Mouse (Mus musculus): ENCODE measurements at regions not wholly inside any gene's neighbourhood (a gene's known extent, or its start where the extent isn't known, plus 50 kb on each side); places are given as distances from the start of the nearest gene placed in this dataset.

DNA sequence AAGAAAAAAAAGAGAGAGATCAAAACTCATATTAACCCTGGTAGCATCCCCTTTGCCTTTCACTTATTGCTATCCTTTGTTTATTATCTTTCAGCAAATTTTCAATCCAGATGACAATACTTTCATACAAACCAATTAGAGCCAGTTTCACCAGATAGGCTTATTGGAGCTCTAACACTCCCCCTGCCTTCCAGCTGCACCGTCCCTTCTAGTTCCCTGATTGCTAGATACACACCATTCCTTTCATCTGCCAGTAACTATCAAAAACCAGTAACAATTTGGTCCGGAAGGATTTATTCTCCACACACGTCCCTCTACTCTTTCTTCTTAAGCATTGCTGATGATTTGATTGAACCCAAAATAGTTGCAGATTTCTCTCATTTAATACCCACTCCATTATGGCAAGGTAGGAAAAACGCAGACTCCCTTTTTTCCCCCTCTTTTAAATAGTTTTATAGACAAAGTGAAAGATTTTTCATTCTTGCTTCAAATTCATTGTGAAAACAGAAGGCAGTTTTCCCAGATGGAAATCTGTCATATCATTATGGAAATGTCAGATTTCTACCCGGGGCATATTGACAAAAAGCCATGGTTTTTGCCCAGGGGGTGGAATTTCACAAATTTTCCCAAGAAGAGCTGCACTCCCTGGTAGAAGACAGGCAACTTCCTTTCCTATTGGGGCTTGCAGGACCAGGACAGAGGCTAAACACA lies 617.3 kb downstream of the Bcl11a start:
- DNase-seq: no peak

DNA sequence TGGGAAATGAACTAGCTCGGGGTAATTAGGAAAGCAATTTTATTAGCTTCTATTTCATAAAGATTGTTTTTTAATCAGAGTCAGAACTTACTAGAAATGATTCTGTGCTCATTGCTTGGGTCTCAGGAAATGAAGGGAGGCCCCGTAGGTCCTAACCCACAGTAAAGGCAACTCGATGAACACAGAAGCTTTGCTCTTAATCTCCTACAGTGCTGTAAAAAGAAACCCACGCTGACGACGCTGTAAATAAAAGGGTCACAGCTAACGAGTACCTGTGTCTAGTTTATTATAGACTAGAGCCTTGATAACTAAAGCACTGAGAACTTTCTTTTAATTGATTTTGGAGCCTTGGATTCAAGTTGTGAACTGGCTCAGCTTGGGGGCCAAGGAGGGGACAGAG lies 618.7 kb downstream of the Bcl11a start:
- no peak for DNase-seq

DNA sequence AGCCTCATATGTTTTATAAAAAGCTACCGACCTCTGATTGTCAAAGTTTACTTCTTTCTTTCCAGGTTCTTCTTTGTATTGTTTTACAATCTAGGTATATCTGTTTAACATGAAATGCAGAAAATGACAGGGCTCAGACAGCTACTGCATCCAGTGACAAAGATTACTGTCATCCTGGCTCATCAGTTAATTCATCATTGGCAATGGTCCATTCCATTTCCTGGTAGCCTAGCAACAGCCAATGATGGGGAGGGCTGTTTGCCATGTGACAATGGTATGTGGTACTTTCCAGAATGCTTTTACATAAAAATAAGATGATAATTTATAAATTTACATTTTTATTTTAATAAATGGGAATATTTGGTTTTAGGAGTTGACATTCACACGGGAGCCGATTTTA lies 630.9 kb downstream of the Bcl11a start:
- DNase-seq: no peak

DNA sequence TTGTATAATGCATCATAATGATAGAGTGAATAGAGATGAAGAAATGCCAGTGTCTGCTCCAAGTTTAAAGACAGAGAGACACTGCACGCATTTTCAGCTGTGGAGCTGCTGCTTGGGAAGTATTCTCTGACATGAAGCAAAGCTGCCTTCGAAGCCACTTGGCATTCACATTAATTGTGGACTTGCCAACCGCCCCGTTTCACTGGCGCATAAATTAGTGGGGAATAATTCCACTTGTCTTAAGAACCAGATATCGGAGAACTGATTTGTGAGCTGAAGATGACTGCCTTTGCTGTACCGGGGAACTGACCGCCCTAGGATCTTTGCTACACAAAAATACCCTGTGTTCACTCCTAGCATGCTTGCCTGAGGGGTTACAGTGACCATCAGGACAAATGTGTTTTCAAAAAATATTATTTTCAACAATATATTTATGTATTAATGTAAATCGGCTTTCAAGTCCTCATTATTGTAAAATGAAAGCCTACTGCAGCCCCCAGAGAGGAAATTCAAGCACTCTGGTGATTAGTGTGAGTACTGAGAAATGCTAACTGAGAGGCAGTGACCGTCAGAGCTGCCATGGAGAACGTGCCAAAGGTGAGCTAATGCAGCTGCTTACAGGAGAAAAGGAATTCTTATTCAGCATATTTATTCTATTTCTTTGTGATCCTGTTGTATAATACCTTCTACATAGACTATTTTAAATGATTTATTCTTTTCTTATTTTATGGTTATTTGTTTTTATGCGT lies 638.9 kb downstream of the Bcl11a start:
- peak; percentile 34 for DNase-seq

DNA sequence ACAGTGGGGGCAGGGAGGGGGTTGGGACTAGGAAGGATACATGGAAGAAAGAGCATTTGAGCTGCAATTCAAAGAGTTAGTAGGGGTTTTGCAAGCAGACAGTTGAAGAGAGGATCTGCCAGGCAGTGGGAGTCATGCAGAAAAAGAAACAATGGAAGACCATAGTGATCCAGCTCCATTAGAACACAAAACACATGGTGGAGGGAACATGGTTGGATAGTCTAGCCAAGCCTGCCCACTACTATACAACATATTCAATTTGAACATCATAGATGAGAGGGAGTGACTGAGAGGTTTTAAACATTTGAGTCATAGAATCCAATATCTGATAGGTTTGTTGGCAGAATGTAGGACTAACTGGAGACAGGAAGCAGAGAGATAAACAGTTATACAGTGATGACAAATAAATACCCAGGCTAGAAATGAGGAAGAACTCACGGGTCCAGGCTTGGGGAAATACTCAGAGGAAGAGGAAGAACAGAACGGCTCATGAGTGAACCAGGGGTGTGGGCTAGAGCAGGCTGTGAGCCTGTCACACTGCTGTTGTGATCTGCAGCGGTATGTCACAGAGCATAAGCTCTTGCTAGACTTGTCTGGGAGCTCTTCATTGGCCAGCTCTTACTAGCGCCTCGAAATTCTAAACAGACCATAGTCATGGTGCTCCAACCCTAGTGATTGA lies 646.5 kb downstream of the Bcl11a start:
- DNase-seq: no peak

DNA sequence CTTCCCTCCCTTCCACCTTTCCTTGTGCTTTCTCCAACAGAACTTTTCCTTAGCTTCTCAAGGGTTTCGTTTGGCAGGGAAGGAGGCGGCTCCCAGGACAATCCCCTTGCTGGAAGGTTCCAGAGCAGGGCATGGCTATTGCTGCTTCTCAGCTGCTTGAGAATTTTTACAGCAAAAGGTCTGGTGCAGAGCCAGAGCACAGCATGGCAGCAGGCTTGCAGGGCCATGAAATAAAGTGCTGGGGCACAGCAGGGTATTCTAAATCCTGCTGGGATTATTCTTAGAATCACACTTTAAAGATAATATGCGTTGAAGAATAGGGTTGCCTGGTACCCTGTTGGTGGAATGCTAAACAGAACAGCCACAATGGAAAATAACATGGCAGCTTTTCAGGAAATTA lies 648.5 kb downstream of the Bcl11a start:
- no peak for DNase-seq

DNA sequence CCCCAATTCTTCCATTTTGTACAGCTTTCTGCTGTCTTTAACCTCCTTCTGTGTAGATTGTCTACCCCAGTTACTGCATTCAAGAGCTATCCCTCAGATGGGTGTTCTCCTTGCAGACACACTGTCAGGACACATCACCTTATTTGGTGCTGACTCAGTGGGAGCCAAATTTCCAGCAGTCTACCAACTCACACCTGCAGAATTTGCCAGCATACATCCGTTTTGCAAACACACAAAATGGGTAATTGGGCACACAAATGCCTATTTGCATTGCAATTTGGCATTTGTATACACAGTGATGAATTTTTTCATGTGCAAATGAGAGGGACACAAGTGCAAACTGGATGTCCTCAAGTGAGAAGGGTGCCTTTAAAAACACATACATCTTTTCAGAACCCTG lies 649.5 kb downstream of the Bcl11a start:
- no peak for DNase-seq

DNA sequence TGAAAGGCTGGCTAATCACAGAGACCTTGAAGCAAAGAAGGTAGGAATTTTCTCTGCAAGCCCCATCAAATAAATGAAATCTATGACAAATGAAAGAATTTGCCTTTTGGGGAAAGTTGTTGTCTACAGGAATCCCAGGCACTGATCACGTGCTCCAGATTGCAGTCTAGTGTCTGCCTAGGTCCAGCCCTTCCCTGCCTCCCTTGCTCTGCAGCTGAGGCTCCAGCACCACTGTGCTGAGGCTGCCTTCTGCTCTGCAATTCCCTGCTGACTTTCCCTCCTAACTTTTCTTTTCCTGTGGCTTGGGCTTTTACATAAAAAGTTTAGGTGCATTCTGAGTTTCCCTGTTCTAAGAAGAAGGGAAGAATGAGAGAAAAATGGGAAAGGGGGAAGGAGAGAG lies 653.6 kb downstream of the Bcl11a start:
- no peak for DNase-seq

DNA sequence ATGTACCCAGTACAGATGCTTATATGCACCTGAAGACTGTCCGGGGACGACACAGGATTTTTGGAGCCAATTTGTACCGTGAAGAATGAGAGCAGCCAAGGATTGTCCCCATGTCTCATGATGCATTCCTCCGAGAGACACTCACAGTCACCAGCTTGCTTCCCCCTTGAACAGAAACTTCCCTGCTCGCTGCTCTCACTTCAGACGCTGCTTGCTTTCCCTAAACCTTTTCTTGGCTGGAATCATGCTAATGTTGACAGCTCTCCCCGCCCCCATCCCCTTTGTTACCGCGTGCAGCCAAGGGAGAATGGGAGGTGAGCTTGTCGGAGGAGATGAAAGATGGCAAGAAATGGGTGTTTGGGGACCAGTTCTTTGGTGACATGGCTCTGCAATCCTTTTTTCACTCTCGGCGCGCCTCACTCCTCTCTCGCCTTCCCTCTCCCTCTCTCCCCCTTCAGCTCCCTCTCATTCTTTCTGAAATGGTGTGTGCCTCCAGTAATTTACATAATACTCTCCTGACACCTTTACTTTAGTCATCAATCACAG lies 661.9 kb downstream of the Bcl11a start:
- DNase-seq: no peak

DNA sequence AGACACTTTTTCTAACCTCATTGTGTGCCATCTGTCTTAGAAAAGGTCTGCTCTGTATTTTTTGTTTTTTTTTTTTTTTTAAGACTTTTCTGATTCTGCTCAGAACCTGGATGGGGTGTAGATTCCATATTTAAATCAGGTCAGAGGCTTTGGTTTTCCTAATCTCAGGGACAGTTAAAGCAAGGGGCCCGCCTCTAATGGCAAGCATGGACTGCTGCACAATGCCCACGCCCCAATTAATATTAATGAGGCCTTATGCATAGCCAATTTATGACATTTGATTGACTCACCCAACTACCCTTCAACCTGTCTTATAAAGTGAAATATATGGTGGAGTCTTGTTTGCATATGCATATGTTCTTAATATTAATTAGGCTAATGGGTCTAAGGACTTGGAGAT lies 662.6 kb downstream of the Bcl11a start:
- DNase-seq: no peak

DNA sequence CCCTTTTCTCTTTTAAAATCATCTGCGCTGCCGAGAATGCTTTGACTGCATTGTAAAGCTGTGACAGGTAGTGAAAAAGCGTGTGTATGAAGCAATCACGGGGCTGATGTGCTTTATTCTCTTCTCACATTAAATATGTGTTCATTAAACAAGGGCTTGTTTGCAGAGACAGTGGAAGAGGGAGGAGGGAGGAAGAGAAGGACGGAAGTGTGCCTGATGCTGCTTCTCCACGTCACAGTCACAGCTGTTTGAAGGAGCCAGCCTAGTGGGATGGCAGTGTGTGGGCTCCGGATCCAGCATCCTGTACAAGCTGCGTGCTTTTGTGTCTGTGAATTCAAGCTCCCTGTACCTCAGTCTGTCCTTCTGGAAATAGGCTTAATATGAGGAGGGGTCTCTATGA lies 664.7 kb downstream of the Bcl11a start:
- peak; percentile 56 for DNase-seq

DNA sequence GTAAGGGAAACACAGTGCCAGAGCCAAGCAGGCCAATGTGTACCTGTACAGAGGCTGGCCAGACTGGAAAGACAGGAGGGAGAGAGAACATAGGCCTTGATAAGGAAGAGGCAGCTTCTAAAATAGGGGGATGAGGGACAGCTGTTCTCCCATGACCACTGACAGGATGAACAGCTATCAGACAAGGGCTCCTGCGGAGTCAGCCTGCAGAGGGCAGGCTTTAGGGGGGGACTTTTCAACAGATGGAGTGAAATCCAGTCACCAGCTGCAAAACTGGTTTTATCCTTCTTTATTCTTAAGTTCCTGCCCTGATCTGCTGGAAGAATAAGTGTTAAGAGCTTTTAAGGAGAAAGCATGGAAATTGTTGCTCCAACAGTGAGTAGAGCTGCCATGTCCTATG lies 665.6 kb downstream of the Bcl11a start:
- DNase-seq: no peak

DNA sequence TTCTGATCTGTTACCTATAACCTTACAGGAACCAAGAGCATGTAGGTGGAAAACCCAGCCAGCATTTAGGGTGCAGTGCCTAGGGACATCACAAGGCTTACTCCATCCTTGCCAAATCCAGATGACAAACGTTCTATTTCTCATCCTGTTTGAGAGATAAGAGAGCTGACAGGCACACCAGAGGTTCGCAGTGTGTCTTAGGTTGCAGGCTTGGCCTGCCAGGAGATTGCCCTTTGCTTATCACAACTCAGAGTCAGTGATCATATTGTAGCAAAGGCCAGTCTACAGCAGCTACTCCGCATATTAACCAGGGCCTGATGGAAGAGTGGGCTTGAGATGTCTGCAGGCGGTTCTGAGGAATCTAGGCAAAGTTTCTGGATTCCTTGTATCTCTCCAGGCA lies 668.0 kb downstream of the Bcl11a start:
- DNase-seq: no peak

DNA sequence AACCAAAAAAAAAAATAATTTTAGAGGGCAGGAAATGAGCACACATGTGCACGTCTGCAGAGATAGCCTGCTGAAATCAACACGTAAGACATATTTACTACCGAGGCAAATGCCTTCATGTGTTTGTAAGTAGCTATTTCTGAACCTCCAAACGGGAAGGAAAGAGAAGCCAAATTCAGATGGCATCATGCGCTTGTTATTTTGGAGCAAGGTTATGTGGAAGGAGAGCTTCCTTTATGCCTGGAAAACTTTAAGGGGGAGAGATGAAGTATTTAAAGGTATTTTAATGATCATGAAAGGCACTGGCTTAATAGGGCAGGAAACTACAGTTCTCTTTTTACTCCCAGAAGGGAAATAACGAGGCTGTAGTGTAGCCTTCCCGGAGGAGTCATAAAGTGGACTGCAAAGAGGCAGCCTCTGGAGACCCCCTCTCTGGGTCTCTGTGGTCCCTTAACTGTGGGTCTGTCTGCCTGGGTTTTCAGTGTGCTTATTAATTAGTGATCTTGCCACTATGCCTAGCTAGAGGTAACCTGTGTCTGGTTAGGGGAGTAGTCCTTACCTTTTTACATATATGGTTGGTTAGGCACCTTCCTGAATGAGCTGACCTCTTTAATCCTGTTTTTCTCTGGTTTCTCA lies 672.4 kb downstream of the Bcl11a start:
- no peak for DNase-seq

DNA sequence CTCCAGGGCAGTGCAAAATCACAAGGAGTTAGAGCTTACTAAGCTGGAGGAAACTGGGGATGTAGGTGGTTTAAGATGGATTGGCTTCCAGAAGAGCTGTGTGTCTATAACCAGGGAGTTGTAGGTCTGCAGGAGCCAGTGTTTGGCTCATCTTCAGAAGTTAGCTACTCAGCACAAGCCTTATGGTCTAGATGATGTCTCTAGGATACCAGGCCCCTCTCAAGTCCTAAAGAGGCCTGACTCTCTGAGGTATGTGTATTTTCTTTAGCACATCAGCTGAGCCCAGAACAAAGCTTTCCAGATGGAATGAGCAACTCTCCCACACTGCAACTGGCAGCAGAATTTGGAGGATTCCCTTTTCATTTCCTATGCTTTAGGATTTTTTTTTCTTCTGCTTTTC lies 680.3 kb downstream of the Bcl11a start:
- peak; percentile 66 for DNase-seq

DNA sequence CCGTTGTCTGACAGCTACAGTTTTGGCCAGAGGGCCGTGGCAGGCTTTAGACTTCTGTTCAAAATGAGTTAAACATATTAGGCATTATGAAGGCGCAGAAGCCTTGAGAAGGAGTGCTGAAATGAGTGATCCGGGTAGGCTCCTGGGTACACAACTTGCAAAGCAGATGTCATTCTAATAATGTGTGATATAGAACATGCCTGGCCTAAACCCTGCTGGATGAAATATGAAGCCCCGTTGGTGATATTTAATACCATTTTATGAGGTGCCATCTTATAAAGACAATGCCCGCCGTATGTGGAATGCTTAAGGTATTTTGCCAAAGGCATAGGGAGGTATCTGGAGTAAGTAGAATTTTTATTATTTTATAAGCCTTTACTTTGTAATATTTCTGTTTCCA lies 705.6 kb downstream of the Bcl11a start:
- no peak for DNase-seq

DNA sequence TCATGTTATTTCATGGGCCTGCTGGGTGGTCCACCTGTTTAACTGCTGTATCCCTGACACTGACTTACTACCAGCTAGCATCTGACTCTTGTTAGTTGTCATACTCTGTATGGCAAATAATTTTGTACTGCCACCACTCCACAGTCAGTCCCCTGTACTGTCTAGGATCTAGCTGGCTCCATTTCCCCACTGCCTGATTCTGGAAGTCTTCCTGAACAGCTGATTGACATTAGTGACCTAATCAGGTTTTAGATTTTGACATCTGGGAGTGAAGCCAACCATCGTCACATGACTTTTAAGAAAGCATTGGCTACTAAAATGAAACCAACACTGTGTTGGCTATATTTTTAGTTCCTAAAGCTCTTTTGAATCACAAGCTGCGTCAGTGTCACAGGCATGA lies 711.3 kb downstream of the Bcl11a start:
- DNase-seq: no peak

DNA sequence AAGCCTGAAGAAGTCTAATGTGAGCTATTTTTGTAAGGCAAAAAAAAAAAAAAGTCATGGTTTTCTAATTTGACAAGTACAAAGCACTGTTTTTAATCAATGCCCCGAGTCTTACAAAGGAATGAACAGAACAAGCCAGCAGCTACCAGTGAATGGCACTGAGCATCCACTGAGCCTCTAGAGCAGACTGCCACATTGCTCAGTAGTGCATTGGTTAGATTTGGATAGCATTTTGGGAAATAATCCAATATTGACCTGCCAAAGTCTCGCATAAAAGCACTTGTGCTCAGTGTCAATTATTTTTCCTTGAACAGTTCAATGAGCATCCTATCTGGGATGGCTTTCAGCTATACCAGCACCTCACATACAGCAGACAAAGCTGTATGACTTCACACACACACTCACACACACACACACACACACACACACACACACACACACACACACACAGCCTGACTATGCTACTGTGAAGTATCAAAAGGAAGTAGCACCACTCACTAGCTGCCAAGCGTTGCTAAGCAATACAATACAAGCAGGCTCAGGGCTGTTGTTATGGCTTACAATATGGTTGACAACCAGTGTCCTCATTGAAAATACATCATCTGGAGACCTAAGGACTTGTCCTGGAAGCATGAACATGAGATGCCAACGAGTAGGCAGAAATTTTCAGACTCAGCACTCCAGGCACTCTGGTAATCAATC lies 717.8 kb downstream of the Bcl11a start:
- no peak for DNase-seq

DNA sequence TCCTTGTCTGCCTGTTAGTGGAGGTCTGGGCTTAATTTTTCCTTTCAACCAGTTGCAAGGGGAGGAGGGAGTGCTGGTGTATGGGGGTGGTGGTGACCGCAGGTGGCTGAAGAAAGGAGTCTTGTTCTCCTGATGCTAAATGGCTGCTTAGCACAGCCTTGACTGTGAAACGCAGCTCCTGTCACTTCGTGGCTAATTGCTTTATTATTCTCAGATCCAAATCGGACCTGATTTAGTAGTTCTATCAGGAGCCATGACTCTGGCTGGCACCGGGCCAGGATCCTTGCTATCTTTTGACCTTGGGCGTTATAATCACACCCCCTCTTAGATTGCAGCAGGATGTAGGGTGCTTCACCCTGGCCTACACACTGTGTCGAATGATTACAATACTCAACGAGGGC lies 726.8 kb downstream of the Bcl11a start:
- DNase-seq: no peak

DNA sequence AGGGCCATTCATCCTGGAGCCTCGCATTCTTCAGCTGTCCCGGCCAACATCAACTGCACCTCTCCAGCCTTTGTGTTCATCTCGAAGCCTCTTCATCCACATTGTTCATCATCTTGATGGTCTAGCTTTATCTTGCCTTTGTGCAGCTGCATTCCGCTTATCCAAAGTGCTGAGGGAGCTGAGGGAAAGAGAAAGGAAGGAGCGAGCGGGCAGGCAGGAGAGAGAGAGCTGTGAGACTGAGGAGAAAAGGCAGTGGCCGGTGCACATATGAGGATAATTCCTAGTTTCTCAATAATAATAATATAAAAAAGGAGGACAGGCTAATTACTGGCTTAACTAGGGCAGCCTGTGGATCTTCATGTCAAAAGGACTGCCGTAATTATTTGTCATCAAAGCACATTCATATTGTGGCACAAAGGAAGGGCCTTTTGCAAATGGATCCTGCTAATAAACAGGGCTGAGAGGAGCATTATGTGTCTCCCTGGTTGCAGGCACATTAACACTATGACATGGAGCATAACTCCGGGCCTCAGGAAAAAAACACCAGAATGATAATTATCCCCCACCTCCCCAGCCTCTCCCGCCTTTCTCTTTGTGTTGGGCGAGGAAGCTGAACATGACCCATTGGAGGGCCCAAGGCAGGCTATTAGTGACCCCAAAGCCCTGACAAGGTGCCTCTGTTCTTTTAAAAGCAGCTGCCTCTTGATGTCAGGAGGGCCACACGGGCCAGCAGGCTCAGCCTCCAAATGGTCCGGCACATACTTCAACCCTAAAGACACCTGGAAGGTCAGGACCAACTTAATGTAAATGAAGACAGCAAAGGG lies 751.9 kb downstream of the Bcl11a start:
- no peak for DNase-seq

DNA sequence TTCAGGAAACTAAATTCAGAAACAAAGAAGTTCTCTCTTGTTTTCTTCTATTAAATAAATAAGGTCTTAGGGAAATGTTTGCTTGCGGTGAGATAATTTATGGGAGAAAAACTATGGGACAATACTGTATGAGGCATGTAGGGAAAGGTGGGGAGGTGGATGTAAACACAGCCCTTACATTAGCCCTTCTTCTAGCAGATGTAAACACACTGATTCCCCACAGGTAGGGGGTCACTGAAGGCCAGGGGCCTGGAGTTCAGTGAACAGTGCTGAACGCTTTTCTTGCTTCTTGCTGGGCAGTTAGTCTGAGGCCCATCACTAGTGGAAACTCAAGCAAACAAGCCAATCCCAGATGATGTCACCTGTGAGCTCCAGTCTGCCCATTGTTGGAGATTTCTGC lies 752.6 kb downstream of the Bcl11a start:
- no peak for DNase-seq

All from right cerebral cortex, postnatal 25 days (tissue).